Mouse (Mus musculus): ENCODE data around the gene Tmem143.
A peak's percentile ranks its signal among the peaks of the same experiment; 100 is the strongest.
"Not testable (repeated sequence)": the region's sequence is repeated elsewhere in the genome, so short reads cannot be mapped to it uniquely, and the experiment has no call there.

The Tmem143 gene

GRCm38 (mm10) chr7:45896517-45897257 is at the start of gene Tmem143, which contains the start of gene Syngr4:
Gene Tmem143 (plus strand): TSS chr7:45896941.
Gene Syngr4 (minus strand): TSS chr7:45896714.
- ATAC-seq (ENCODE audit: insufficient number of reproducible peaks, low FRiP score, low TSS enrichment), result peak; percentile 88

DNA sequence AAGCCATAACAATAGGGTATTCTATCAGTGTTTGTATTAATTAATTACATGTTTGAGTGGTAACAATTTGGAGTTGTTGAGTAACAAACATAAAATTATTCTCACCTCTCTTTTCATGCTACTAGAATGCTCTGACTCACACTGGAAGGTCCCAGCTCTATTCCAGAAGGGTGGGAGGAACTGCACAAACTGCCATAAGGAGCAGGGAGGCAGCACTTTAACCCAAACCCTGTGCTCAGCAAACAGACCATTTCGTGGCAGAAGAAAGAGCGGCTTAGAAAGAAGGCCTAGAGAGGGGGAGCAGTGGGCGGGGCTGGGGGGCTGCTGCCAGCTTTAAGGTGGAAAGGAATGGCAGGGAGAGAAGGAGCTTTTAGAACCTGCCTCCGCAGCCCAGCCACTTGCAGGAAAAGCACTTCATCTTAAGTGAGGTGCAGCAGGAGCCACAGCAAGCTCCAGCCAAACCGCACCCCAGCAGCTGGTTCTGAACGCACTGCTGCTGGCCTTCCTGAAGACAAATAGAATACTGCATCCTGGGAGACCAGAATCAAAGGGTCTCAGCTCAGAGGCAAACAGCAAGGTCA is 48.2 kb upstream of the Tmem143 start:
- ATAC-seq (ENCODE audit: insufficient number of reproducible peaks, low FRiP score, low TSS enrichment), result no peak

GRCm38 (mm10) chr7:45850661-45851060 is 46.1 kb upstream of the Tmem143 start:
- ATAC-seq (ENCODE audit: insufficient number of reproducible peaks, low FRiP score, low TSS enrichment), result no peak

GRCm38 (mm10) chr7:45853089-45853488 is 43.7 kb upstream of the Tmem143 start:
- no peak for ATAC-seq (ENCODE audit: insufficient number of reproducible peaks, low FRiP score, low TSS enrichment)

- ATAC-seq (ENCODE audit: insufficient number of reproducible peaks, low FRiP score, low TSS enrichment), result peak; percentile 58; the same call in 1 of the 2 replicates
These were observed 39.5 kb upstream of the Tmem143 start for GRCm38 (mm10) chr7:45856950-45857901.

GRCm38 (mm10) chr7:45859008-45859407 is 37.7 kb upstream of the Tmem143 start:
- no peak for ATAC-seq (ENCODE audit: insufficient number of reproducible peaks, low FRiP score, low TSS enrichment)

- ATAC-seq (ENCODE audit: insufficient number of reproducible peaks, low FRiP score, low TSS enrichment), result no peak
These were observed 33.9 kb upstream of the Tmem143 start for GRCm38 (mm10) chr7:45862804-45863203.

GRCm38 (mm10) chr7:45864435-45864834 is 32.3 kb upstream of the Tmem143 start:
- no peak for ATAC-seq (ENCODE audit: insufficient number of reproducible peaks, low FRiP score, low TSS enrichment)

DNA sequence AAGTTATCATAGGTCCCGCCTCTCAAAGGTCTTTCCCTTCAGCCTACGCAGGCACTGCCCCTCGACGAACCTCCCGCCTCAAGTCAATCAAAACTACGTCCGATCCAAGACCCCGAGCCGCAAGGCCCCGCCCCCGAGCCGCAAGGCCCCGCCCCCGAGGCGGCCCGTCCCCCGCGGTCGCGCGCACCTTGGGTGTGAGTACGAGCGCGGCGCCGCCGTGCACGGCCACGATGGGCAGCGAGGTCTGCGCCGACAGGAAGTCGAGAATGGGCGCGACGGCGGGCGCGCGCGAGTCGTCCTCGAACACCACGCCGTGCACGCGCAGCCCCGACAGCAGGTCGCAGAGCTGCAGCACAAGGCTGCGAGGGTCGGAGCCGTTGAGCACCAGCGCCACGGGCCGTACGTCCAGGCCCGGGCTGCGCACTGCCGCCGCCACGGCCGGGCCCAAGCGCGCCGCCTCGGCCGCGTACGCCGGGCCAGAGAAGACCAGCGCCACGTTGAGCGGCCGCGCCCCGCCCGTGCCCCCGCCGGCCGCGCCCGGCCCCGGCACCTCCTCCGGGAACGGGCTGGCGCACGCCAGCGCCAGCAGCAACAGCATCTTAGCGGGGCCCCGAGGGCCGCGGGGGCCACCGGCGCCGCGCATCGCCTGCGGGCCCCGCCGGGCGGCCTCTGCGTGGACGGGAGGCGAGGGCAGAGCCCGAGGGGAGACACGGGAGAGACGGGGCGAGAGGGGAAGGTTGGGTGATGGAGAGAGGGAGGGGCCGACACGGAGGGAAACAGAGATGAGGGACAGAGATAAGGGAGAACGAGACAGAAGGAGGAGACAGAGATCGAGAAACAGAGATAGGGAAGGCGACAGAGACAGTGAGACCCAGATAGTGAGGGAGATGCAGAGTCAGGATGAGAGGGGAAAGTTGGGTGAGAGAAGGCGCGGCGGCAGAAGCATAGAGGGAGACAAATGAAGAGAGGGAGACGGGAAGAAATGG is 30.5 kb upstream of the Tmem143 start:
- ATAC-seq (ENCODE audit: insufficient number of reproducible peaks, low FRiP score, low TSS enrichment), result peak; percentile 49; the same call in 1 of the 2 replicates

DNA sequence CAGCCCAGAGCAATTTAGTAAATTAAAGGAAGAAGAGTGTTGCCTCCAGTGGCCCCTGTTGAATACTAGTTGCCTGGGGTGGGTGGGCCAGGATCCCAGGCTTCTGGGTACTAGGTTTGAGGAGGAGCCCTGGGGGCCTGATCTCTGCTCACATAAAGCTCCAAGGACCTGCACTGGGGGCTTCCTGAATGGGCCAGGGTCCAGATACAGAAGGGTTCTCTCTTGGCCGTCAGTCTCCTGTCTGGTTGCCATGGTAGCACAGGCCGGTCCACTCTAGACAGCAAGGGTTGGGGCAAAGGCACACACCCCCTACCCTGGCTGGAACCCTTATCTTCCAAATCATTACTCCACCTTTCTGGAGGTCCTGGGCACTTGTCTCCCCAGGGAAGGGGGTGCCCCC is 28.9 kb upstream of the Tmem143 start:
- no peak for ATAC-seq (ENCODE audit: insufficient number of reproducible peaks, low FRiP score, low TSS enrichment)

GRCm38 (mm10) chr7:45869107-45869670 is 27.6 kb upstream of the Tmem143 start:
- ATAC-seq (ENCODE audit: insufficient number of reproducible peaks, low FRiP score, low TSS enrichment), result no peak

DNA sequence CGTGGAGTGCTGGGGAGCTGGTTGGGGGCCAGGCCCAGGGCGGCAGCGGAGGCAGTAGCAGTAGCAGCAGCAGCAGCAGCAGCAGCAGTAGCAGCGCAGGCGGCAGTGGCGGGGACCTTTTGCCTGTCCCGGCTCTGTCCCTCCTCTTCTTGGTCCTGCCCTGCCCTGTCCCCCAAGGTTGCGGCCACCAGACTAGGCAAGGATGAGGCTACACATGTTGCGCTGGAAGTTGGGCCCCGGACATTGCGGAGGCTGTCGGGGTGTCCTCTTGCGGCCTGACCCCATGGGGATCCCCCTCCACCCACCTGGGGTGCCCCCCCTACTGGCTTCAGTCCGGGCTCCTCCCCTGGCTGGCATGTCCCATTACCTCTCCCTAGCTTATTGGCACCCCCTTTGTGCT is 27.0 kb upstream of the Tmem143 start:
- no peak for ATAC-seq (ENCODE audit: insufficient number of reproducible peaks, low FRiP score, low TSS enrichment)

- no peak for ATAC-seq (ENCODE audit: insufficient number of reproducible peaks, low FRiP score, low TSS enrichment)
These were observed 26.3 kb upstream of the Tmem143 start for GRCm38 (mm10) chr7:45870282-45871058.

DNA sequence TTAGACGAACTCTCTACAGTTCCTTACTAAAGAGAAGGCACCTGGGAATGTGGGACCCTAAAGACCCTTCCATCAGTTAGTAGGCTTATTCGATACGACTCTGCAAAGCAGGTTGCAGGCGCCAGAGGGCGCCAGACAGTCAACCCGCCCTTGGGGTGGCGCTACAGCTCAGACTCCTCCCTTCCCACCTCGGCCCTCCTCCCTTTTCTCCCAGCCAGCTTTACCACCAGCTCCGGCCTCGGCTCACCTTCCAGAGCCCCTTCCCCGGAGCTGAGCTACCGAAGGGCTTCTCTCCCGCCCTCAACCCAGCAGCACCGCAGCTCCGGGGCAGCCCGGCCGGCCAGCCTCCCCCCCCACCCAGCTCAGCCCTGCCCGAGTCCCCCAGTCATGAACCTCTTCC is 24.1 kb upstream of the Tmem143 start, which contains the start of gene Kdelr1:
Kdelr1 (plus strand) TSS at position 149 of the 400 bp plus-strand sequence.
- peak; percentile 67; the same call in 1 of the 2 replicates for ATAC-seq (ENCODE audit: insufficient number of reproducible peaks, low FRiP score, low TSS enrichment)

DNA sequence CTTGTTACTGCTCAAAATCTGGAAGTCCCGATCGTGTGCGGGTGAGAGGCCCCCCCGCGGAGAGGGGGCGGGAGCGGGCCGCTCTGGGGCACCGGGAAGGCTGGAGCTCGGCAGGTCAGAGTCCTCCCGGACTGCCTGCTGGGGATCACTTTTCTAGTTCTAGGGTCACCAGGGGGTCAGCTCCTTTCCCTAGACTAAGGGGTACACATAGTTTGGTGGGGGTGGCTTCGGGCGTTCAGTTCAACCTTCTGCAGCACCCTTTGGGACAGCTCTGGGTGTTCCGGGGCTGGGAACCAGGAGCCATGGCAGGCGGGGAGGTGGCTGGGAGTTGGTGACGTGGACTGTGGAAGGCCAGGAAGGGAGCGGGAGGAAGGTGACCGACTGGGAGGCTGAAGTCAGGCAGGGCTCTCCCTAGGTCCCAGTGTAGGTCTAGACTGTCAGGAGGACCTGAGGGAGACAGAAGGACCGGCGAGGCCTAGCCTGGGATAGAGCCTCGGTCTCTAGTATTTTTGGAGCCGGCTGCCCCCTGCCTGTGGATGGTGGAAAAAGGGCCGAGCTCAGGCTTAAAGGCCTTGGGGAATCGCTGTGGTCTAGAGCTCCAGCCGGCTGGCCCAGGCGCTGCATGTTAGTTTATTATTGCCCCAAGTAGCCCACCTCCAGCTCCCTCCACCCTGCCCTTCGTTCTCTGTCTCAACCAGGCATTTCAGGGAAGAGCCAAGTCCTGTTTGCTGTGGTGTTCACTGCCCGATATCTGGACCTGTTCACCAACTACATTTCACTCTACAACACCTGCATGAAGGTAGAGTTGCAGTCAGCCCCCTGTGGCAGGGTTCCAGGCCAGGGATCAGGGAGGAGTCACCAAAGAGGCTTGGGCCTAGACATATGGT is 23.4 kb upstream of the Tmem143 start:
- peak; percentile 16; the same call in 1 of the 2 replicates for ATAC-seq (ENCODE audit: insufficient number of reproducible peaks, low FRiP score, low TSS enrichment)

DNA sequence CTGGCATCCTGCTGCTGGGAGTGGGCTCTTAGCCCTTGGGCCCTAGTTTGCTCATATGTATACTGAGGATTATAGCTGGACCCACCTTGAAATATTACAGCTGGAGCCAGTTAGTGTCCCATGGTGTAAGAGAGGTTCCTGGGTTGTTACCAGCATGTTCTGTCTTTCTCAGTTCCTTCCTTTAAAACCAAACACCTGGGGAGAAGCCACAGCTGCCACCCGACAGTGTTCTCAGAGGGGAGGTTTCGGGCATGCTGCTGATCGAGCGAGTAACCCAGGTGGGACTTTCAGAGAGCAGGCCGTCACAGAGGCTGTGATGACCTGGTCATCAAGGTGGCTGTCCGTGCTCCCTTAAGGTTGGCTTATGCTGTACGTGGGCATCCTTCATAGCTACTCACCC is 19.8 kb upstream of the Tmem143 start:
- no peak for ATAC-seq (ENCODE audit: insufficient number of reproducible peaks, low FRiP score, low TSS enrichment)

DNA sequence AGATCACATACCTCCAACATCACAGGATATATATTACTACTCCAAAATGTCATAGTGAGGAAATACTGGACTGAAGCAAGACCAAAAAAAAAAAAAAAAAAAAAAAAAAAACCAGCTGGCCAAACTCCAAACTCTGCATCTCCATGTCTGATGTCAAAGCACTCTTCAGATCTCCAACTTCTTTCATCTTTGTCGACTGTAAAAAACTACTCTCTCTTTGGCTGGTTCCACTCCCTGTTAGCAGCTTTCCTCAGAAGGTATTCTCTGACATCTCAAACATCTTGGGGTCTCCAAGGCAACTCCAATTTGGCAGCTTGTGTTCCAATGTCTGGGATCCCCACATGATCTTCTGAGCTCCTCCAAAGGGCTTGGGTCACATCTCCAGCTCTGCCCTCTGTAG is 18.5 kb upstream of the Tmem143 start, which contains the start of gene Grin2d:
Grin2d (minus strand) TSS at position 101 of the 400 bp plus-strand sequence.
- not testable (repeated sequence) for ATAC-seq (ENCODE audit: insufficient number of reproducible peaks, low FRiP score, low TSS enrichment)

Measured in cerebellum, adult (tissue).